Mouse (Mus musculus) hindbrain, embryonic 14.5 days (tissue): Measurements from ENCODE around the gene 2700097O09Rik. TPM values are rescaled to one million over a fixed set of nuclear protein-coding genes. Genes with fewer than 3 reads are reported as not detected.

Experiments
- ATAC-seq: fragments of 200-750 bp; cut with Nextera tagmentation; 2 replicates; pipeline ENCODE4 v1.8.0; 2017; ENCODE audit warnings: moderate number of reproducible peaks, mild to moderate bottlenecking, moderate TSS enrichment, moderate library complexity; ENCODE audit not compliant: low FRiP score
- DNase-seq: peaks from one replicate; pipeline ENCODE4 v3.0.0-alpha.2; 2015; ENCODE audit warnings: low spot score
- H3K27ac ChIP-seq: fragments of 300-500 bp; sonication (generic); 2 replicates; pipeline ENCODE4 v1.5.1; 2014; ENCODE audit warnings: mild to moderate bottlenecking, moderate library complexity
- H3K27me3 ChIP-seq: fragments of 300-500 bp; sonication (generic); 2 replicates; pipeline ENCODE4 v1.6.1; 2014; ENCODE audit warnings: mild to moderate bottlenecking, low read length, mixed read lengths; ENCODE audit not compliant: control insufficient read depth, insufficient read depth
- H3K36me3 ChIP-seq: fragments of 300-500 bp; sonication (generic); replicated peaks from 2 replicates; pipeline ENCODE4 v1.6.1; 2014; ENCODE audit not compliant: control insufficient read depth, insufficient read depth
- H3K4me1 ChIP-seq: fragments of 300-500 bp; sonication (generic); replicated peaks from 2 replicates; pipeline ENCODE4 v1.6.1; 2014; ENCODE audit warnings: antibody characterized with exemption, low read length, mixed read lengths; ENCODE audit not compliant: control insufficient read depth, insufficient read depth
- H3K4me2 ChIP-seq: fragments of 300-500 bp; sonication (generic); replicated peaks from 2 replicates; pipeline ENCODE4 v1.6.1; 2014; ENCODE audit warnings: mild to moderate bottlenecking, moderate library complexity
- H3K4me3 ChIP-seq: fragments of 300-500 bp; sonication (generic); replicated peaks from 2 replicates; pipeline ENCODE4 v1.5.1; 2014; ENCODE audit warnings: mild to moderate bottlenecking, low read length
- H3K9ac ChIP-seq: fragments of 300-500 bp; sonication (generic); 2 replicates; pipeline ENCODE4 v1.6.1; 2014
- H3K9me3 ChIP-seq: fragments of 300-500 bp; sonication (generic); 2 replicates; pipeline ENCODE4 v1.6.1; 2016; ENCODE audit warnings: low read length; ENCODE audit not compliant: control insufficient read depth
- WGBS: fragments of 180-500 bp; shearing (Covaris S2); extraction: QIAGEN DNeasy Blood & Tissue Kit; methylation state at CpG from one replicate; pipeline ENCODE4 v1.1.7; 2014; 5-methylcytosine and 5-hydroxymethylcytosine counted together
- polyA plus RNA-seq: library from polyadenylated mRNA; unstranded; fragments of >200 nt; fragmentation: Nextera tagmentation; extraction: Ambion mirVana; gene quantifications from 2 replicates; pipeline ENCODE4 v1.2.1, GENCODE M21; 2014

Gene 2700097O09Rik
- polyA plus RNA-seq, 1 experiment from 2014 or later, result 27.5 TPM

DNA sequence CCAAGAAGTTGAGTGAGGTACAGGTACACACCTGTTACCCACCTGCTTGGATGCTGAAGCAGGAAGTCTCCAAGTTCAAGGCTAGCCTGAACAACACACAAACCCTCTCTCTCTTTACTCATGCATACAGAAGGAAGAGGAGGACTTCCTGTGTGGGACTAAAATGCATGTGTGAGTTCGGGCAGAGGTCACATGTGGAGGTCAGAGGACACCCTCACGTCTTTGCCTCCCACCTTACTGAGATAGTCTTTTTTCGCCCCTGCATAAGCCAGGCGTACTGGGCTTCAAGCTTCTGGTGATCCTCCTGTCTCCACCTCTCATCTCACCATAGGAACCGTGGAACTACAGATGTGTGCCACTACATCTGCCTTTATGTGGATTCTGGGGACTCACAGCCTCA, 81.5 kb downstream of the 2700097O09Rik start:
- 81% methylated on average over 5 of the region's 5 CpGs for WGBS

DNA sequence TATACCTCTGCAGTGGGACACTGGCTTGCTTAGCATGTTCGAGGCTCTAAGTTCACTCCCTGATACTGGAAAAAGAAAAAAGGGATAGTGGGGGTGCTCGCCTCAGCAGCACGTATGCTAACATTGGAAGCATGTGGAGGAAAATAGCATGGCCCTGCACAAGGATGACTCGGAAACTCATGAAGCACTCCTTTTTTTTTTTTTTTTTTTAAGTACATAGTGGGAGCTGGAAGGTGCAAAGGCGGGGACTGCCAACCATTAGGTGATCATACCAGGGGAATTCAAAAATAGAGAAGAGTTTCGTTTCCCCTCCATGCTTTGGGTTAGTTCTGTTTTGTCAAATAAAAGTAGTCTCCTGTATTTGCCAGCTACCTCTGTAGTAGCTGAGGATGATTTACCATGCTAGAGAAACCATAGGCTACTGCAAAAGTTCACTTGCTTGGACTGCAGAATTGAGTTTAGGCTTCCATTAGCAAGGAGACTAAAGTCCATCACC, 82.9 kb downstream of the 2700097O09Rik start:
- H3K27ac ChIP-seq, result no peak overlapping the region
- H3K9ac ChIP-seq, result no peak overlapping the region
- H3K27me3 ChIP-seq, result no peaks in the 10 kb centered on the region
- H3K36me3 ChIP-seq, result no peaks in the 10 kb centered on the region
- H3K9me3 ChIP-seq, result no peaks in the 10 kb centered on the region
- 87% methylated on average over 6 of the region's 6 CpGs for WGBS
- H3K4me3 ChIP-seq, result no peak overlapping the region
- DNase-seq (no peak), ATAC-seq (no peak)
- H3K4me1 ChIP-seq, result no peaks in the 10 kb centered on the region
- H3K4me2 ChIP-seq, result no peak overlapping the region

More for the DNA sequence above, 81.5 kb downstream of the 2700097O09Rik start:
- Histone ChIP-seq H3K4me2 (no peak overlapping the region), H3K4me1 (no peaks in the 10 kb centered on the region), H3K27ac (no peak overlapping the region), H3K27me3 (no peaks in the 10 kb centered on the region), H3K9ac (no peak overlapping the region), H3K4me3 (no peak overlapping the region), H3K9me3 (no peaks in the 10 kb centered on the region), H3K36me3 (no peaks in the 10 kb centered on the region)
- no peak for ATAC-seq
- no peak for DNase-seq

DNA sequence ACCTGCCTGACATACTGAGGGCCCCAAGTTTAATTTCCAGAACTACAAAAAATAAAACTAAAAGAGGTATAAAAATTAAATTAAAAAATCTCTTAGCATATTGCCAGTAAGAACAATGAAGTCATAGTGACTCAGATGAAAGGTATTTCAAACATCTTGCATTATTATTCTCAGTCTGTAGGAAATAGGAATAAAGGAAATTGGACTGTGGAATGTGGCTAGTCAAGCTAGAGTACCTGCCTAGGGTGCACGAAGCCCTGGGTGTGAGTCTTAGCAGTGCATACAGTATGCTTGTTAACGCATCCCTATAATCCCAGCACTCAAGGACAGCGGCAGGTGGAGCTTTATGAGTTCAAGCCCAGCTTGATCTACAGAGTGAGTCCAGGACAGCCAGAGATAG, 83.9 kb downstream of the 2700097O09Rik start:
- no peak overlapping the region for H3K9ac ChIP-seq
- ATAC-seq (no peak), DNase-seq (no peak)
- H3K4me1 ChIP-seq, result no peaks in the 10 kb centered on the region
- no peaks in the 10 kb centered on the region for H3K27me3 ChIP-seq
- no peak overlapping the region for H3K4me2 ChIP-seq
- no peak overlapping the region for H3K4me3 ChIP-seq
- no peaks in the 10 kb centered on the region for H3K36me3 ChIP-seq
- 77% methylated on average over 3 of the region's 3 CpGs for WGBS
- H3K9me3 ChIP-seq, result no peaks in the 10 kb centered on the region
- H3K27ac ChIP-seq, result no peak overlapping the region

Other genes starting within 250 kb of the 2700097O09Rik start
- 347 and 361 TPM in 2 replicates for gene Cfl2, start 217.2 kb downstream of the 2700097O09Rik start, polyA plus RNA-seq
- gene Gm20403, start 93.6 kb downstream of the 2700097O09Rik start, polyA plus RNA-seq, result not detected in 2 replicates
- gene Baz1a, start 65.8 kb downstream of the 2700097O09Rik start, polyA plus RNA-seq, result 4.5 and 6.5 TPM in 2 replicates
- 210 and 219 TPM in 2 replicates for gene Srp54a, start 152 bp upstream of the 2700097O09Rik start, polyA plus RNA-seq
- 57.2 and 63.6 TPM in 2 replicates for gene Fam177a, start 44.4 kb upstream of the 2700097O09Rik start, polyA plus RNA-seq
- gene Srp54b, start 75.0 kb upstream of the 2700097O09Rik start, polyA plus RNA-seq, result 70.5 and 73.5 TPM in 2 replicates
- not detected in 2 replicates for gene 1700047I17Rik2, start 119.5 kb upstream of the 2700097O09Rik start, polyA plus RNA-seq
- gene Srp54c, start 150.1 kb upstream of the 2700097O09Rik start, polyA plus RNA-seq, result 80.3 and 91.3 TPM in 2 replicates
- gene 1110008L16Rik, start 219.5 kb upstream of the 2700097O09Rik start, polyA plus RNA-seq, result 7.9 and 10.7 TPM in 2 replicates
- gene Ppp2r3c, start 222.9 kb upstream of the 2700097O09Rik start, polyA plus RNA-seq, result 23.4 and 24.2 TPM in 2 replicates